ENCODE assay signal across 21 mouse cellular contexts in genomic region chr10:26877309-26877708, GRCm38 (mm10).
DNase-seq lines count a peak whose midpoint lies in the region.
"Had no signal": no experiment of that assay in that cellular context is flagged by ENCODE, and none has a peak within 500 bp of the region (broad histone marks: within the 10 kb centered on the region; RNA-seq: fewer than 3 reads in every experiment).

No protein-coding gene starts in this region.

- DNase-seq in left cerebral cortex, adult 8-10 months (ENCODE audit: low spot score in 2 of 2) = peak; percentile 12 to 23
- DNase-seq in left cerebral cortex, postnatal 10 days (ENCODE audit: extremely low spot score in 1 of 2, low spot score in 2 of 2) = no peak
- DNase-seq in 3134 (ENCODE audit: extremely low read depth, insufficient read length, low spot score) (peak; percentile 54), NIH3T3 (ENCODE audit: low read depth) (peak; percentile 13)
- peak; percentile 19 to 20 for DNase-seq in right cerebral cortex, postnatal 36 days (ENCODE audit: low spot score in 2 of 2)
- DNase-seq in thymus, adult 18-20 months = no peak
- DNase-seq in ovary, postnatal 10 days (ENCODE audit: low spot score) = no peak
- DNase-seq: adrenal gland, postnatal 14 days; cerebellum, adult 11-12 months; cerebellum, adult 9-11 months; embryo, embryonic 11 days; gastrocnemius, adult 2 months; gastrocnemius, postnatal 36 days; heart, adult 18-20 months; heart, postnatal 36 days; kidney, postnatal 14 days; liver; lung, adult 2 months; lung, postnatal 10 days; midbrain, embryonic 14.5 days; thymus, postnatal 4 days had no signal

- intact Hi-C loops in left cerebral cortex, postnatal 10 days (cut with DNase I) = no loop called here

Comparison
In these comparisons a context has a peak if more than half of its experiments do, and no peak if none do; other contexts are left out.
1. DNase-seq: peak in left cerebral cortex, adult 8-10 months (2 of 2), 3134 (single experiment), NIH3T3 (single experiment) and right cerebral cortex, postnatal 36 days (2 of 2); none in left cerebral cortex, postnatal 10 days (0 of 2), thymus, adult 18-20 months (0 of 2) and ovary, postnatal 10 days (single experiment).